Mouse (Mus musculus) kidney, adult 11 months (tissue): ENCODE measurements around the gene Cradd.

Experiments
- DNase-seq: peaks from one replicate; pipeline ENCODE4 v3.0.0; 2022

Cradd gene

GRCm38 (mm10) chr10:95266983-95267382, 57.0 kb downstream of the Cradd start:
- no peak for DNase-seq

GRCm38 (mm10) chr10:95266041-95266762, 57.7 kb downstream of the Cradd start:
- DNase-seq = no peak

GRCm38 (mm10) chr10:95265576-95265975, 58.4 kb downstream of the Cradd start:
- DNase-seq = no peak

- DNase-seq = no peak
These were observed 59.2 kb downstream of the Cradd start for GRCm38 (mm10) chr10:95264485-95265321.

GRCm38 (mm10) chr10:95262388-95262787, 61.5 kb downstream of the Cradd start:
- DNase-seq = no peak

- no peak for DNase-seq
These were observed 62.7 kb downstream of the Cradd start for GRCm38 (mm10) chr10:95261279-95261678.

GRCm38 (mm10) chr10:95260420-95260819, 63.5 kb downstream of the Cradd start:
- peak; percentile 74 for DNase-seq

GRCm38 (mm10) chr10:95258471-95259155, 65.3 kb downstream of the Cradd start:
- no peak for DNase-seq

- DNase-seq = no peak
These were observed 66.0 kb downstream of the Cradd start for GRCm38 (mm10) chr10:95257979-95258378.

GRCm38 (mm10) chr10:95256095-95256494, 67.8 kb downstream of the Cradd start:
- DNase-seq = no peak

- DNase-seq = no peak
These were observed 68.8 kb downstream of the Cradd start for GRCm38 (mm10) chr10:95255018-95255680.

- DNase-seq = peak; percentile 28
These were observed 69.4 kb downstream of the Cradd start for GRCm38 (mm10) chr10:95254453-95255001.

- DNase-seq = no peak
These were observed 69.9 kb downstream of the Cradd start for GRCm38 (mm10) chr10:95254046-95254445.

- DNase-seq = no peak
These were observed 72.3 kb downstream of the Cradd start for GRCm38 (mm10) chr10:95251674-95252073.

GRCm38 (mm10) chr10:95248362-95248761, 75.6 kb downstream of the Cradd start:
- DNase-seq = no peak

GRCm38 (mm10) chr10:95246696-95247095, 77.2 kb downstream of the Cradd start:
- DNase-seq = no peak

GRCm38 (mm10) chr10:95245680-95245982, 78.3 kb downstream of the Cradd start:
- DNase-seq = no peak

GRCm38 (mm10) chr10:95244961-95245679, 78.8 kb downstream of the Cradd start:
- no peak for DNase-seq

- no peak for DNase-seq
These were observed 84.5 kb downstream of the Cradd start for GRCm38 (mm10) chr10:95239196-95240069.

GRCm38 (mm10) chr10:95238667-95239066, 85.3 kb downstream of the Cradd start:
- no peak for DNase-seq

GRCm38 (mm10) chr10:95236226-95236625, 87.7 kb downstream of the Cradd start:
- peak; percentile 19 for DNase-seq
